Mouse (Mus musculus): ENCODE measurements around the gene P2ry2. TPM values are rescaled to one million over a fixed set of nuclear protein-coding genes. Genes with fewer than 3 reads are reported as not detected.

The P2ry2 gene
- total RNA-seq (2017): 7.8 and 8.8 TPM in 2 replicates

DNA sequence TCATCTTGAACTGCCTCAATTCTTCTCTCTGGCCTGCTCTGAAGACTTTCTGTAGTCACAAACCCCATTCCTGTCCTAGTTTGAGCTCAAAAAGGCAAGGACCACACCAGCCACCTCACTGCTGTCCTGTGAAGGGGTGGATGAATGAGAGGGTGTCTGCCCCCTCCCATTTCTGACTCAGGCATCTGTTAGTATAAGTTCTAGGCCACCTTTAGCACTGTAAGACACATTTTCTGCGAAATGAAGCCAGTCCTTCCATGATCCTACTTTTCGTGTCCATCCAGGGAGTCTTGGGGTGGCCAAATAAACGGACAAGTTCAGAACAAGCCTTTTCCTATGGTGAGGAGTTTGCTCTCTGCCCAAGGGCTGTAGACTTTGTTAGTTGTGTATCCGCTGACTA, at the start of gene P2ry2:
Gene P2ry2 (minus strand): TSS at position 326 of the 400 bp plus-strand sequence.
- no peak for ATAC-seq (replicated peaks; ENCODE audit: low read depth, poor library complexity, severe bottlenecking)

DNA sequence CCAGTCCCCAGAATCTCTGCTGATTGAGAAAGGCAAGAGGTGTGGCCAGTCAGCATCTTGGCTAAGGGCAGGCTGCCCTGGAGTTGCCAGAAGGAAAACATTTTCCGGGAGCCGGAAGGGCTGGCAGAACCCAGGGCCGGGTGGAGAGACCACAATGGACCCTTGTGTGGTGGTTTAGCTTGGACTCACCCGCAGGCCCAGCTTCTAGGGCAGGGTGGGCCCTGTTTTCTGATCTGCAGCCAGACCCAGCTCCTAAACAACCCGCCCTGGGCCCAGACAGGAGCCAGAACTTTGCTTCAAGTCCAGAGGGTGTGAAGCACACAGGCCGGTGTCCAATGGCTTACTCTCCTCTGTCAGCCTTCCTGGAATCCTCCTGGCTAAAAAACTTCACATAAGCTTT, 49.6 kb upstream of the P2ry2 start:
- no peak for ATAC-seq (replicated peaks; ENCODE audit: low read depth, poor library complexity, severe bottlenecking)

DNA sequence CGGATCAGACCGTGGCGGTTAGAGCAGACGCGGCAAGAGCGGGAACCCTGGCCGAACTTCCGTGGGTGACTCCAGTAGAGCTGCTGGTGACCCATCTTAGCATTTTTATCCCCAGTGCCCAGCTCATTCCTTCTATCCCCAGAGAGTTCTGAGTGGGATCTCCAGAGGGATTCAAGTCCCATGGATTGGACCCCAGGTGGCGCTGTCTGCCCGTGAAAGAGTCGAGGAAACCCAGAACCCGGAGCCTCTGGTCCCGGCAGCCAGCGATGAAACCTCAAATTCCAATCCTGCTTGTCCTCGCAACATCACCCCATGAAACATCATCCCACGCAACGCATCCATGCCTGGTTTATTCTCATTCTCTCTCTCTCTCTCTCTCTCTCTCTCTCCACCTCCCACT, 48.7 kb upstream of the P2ry2 start:
- peak; percentile 53 for ATAC-seq (replicated peaks; ENCODE audit: low read depth, poor library complexity, severe bottlenecking)

DNA sequence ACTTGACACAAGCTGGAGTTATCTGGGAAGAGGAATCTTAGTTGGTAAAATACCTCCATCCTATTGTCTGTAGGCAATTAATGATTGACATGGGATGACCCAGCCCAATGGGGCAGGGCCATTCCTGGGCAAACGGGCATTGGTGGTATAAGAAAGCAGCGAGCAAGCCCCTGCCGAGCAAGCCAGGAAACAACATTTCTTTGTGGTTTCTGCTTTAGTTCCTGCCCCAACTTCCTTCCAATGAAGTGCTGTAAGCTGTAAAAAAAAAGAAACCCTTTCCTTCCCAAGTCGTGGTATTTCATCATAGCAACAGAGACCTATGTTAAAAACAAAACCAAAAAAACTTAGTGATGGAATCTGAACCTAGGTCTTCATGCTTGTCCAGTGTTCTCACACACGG, 47.8 kb upstream of the P2ry2 start:
- peak; percentile 79 for ATAC-seq (replicated peaks; ENCODE audit: low read depth, poor library complexity, severe bottlenecking)

DNA sequence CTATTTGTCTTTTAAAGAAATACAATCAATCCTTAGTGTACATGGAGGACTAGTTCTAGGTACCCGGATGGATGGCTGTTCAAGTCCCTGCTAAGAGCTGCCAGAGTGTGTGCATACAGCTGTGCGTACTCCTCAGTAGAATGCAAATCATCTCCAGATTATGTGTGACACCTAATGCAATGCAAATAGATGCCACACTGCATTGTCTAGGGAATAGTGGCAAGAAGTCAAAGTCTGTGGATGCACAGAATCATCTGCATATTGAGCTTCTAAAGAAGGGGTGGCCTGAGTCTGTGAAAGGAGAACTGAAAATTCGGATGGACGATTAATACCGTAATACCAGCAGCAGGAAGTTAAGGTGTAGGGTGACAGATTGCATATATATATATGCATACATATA, 46.5 kb upstream of the P2ry2 start:
- no peak for ATAC-seq (replicated peaks; ENCODE audit: low read depth, poor library complexity, severe bottlenecking)

DNA sequence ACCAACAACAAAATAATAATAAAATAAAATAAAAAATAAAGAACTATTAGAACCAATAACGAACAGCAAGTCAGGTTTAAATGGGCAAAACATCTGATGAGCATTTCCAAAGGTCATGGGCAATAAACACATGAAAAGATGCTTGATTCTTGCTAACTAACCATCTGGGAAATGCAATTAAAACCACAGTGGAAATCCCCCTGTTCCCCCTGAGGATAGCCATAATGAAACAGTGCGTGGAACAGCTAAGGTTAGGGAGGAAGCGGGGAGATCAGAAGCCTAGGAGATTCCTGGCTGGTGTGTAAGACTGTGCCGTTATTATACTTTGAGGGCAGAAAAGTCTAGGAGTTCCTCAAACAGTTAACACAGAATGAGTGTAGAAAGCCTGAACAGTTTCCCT, 44.6 kb upstream of the P2ry2 start:
- ATAC-seq (replicated peaks; ENCODE audit: low read depth, poor library complexity, severe bottlenecking): no peak

DNA sequence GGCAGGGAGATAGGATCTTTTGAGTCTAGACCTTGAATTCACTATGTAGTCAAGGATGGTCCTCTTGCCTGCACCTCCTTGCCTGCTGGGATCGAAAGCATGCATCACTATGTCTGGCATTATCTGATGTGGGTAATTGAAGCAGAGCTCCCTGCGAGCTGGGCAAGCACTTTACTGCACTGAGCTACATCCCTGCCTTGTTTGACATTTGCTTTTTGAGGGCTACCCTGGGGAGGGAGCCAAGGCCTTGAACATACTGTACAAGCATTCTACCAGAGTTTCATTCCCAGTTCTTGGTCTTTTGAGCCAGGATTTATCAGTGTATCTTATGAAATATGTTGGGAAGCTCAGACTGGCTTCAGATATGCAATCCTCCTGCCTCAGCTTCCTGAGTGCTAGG, 40.5 kb upstream of the P2ry2 start:
- no peak for ATAC-seq (replicated peaks; ENCODE audit: low read depth, poor library complexity, severe bottlenecking)

DNA sequence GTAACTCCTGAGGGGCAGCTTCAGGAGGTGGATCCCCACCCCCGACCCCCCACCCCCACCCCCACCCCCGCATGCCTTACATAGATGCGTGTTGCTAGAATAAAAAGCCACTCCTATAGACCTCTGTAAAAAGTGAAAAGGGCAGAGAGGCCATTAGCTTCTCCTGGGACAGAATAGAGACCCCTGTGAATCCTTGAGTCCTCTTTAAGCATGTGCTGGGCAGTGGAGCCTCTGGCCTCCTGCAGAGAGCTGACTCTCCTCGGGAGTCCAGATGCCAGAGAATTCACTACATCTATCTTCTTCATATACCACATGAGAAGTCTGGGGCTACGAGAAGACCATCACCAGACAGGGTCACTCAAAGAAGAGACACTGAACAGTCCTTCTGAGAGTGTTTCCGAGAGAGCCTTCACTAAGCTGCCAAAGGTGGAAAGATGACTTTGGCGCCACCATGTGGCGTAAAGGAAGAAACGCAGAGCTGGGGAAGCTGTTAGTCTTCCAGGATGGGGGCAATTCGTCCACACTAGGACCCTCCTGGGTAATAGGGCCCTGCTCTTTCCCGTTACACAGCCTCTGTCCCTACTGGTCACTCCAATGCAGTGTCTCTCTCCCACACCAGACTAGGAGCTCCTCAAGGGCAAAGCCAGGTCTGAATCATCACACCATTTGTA, 39.0 kb upstream of the P2ry2 start:
- peak; percentile 78 for ATAC-seq (replicated peaks; ENCODE audit: low read depth, poor library complexity, severe bottlenecking)

DNA sequence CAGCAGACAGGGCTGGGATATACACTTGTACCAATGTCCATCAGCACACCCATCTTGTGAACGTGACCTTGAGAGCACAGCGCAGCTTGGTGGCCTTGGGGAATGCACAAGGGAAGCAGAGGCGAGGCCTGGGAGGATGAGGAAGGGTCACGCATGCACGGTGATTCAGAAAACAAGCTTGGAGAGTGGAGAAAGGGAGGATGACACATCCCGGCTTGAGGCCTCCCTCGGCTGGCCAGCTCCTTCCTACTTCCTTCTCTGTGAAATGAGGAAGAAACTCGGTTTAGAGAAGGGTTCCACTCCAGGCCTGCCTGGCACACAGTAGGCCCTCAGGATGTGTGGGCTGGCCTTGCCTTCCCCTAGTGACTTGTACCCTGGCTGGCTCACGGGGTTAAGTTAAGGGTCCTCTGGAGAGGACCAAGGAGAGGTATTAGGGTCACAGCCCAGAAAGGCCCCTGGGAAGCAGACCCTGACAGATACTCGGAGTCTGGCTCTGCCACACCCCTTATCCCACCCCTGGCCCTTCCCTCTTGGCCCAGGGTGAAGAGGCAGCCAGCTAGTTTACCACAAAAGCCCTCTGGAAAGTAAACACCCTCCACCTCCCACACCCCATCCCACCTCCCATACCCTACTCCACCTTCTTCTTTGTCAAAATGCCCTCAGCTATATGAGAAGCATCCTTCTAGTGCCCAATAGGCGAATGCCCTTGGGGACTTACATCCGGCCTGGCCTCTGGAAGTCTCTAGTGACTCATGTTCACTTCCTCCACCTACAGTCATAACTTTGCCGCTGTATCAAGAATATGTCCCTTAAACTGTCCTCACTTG, 38.3 kb upstream of the P2ry2 start:
- ATAC-seq (replicated peaks; ENCODE audit: low read depth, poor library complexity, severe bottlenecking): peak; percentile 37

DNA sequence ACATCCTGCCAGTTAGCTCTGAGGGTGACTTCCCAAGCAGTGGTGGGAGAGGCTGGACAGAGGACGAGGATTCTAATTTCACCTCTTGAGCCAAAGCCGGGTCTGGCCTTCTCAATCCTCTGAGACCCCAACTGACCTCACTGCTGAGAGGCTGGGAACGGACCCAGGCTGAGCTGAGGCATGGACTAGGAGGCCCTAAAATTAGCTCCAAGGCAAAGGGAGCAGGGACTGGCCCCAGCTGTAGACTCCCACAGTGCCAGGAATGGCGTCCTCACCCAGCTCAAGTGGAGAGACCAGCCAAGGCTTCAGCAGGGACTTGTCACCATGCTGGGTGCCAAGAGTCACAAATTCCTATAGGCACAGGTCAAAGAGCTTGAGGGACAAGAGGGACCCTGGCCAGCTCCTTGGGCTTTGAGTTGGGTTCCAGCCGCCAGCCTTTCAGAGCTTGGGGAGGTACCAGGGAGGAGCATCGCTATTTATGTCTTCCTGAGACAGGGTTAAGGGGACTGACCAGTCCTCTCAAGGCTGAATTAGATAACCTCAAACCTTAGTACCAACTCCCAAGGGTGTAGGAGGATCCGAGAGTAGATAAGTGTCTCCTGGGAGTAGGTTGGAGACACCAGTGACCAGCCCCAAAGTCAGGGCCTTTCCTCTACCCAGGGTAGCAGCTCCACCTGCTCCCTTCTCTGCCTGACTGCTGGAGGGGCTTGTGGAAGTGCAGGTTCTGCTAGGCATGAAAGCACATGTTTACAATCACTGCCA, 36.8 kb upstream of the P2ry2 start:
- ATAC-seq (replicated peaks; ENCODE audit: low read depth, poor library complexity, severe bottlenecking): no peak

DNA sequence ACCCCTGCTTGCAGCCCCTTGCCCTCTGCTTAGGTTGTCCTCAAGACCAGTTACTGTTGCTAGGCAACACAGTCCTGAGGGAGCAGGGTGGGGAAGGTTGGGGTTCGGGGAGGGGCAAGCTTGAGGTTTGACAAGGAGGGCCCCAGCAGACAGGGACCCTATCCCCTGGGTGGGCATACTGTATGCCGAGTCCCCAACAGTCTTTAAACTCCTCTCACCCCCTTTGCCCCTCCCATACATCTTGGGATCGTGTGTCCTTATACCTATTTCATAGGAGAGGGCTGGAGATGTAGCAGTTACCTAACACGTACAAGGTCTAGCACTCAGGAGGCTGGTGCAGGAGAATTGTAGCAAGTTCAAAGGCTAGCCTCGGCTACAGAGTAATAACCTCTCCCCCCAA, 35.6 kb upstream of the P2ry2 start:
- no peak for ATAC-seq (replicated peaks; ENCODE audit: low read depth, poor library complexity, severe bottlenecking)

DNA sequence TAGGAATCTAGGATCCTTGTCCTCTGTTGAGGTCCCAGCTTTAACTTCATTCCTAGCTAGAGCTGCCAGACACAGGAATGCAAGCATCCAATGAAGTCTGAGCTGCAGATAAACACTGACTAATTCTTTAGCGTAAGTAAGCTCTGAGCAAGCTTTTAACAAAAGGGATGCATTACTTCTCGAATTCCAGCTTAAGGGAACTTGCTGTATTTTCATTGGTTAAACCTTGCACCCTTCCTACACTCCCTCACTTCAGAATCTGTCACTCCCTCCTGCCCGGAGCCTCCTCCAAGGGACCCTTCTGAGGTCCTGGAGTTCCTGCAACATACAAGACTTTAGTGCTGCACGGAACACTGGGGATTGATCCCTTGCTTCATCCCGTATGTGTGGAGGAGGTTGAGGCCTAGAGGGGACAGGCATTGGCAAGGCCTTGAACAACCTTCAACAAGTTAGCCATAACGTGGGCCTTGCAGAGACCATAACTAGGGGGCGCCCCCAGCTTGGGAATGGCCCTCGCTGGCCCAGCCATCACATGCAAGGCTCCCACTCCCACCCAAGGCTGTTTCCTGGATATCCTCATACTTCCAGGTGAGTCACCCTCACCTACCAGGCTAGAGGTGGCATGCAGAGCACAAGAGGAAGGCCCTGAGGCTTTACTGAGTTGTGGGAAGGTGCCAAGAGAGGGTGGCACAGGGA, 31.3 kb upstream of the P2ry2 start:
- no peak for ATAC-seq (replicated peaks; ENCODE audit: low read depth, poor library complexity, severe bottlenecking)

DNA sequence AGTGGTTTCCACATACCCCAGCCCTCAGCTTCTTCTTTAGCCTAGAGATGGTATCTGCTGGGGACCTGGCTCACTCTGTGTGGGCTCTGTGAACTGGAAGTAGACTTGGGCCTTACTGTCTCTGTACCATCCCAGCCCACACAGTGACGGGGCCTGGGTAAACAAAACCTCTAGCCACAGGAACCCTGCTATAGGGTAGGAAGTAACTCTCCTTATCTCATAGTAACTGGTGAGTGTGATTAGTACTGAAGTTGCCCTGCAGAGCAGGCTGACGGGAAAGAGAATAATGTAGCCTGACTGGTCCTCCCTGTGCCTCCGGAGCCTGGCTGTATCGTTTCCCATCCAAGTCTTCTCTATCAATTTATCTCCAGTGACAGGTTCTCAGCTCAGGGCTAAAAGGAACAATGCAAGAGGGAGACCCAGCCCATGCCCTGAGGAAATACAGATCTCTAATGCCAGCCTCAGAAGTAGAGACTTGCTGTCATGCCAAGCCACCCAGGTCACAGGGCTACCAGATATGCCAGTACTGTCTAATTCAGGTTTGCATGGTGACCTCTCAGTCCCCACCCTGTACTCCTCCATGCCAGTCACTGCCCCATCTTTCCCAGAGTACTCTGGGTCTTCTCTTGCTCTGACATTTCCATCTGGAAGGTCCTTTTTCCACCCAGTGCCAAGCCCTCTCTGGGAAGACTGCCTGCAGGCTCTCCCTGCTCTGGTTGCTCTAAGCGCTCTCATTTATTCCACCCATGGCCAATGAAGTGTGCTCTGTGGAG, 29.5 kb upstream of the P2ry2 start:
- peak; percentile 93 for ATAC-seq (replicated peaks; ENCODE audit: low read depth, poor library complexity, severe bottlenecking)

DNA sequence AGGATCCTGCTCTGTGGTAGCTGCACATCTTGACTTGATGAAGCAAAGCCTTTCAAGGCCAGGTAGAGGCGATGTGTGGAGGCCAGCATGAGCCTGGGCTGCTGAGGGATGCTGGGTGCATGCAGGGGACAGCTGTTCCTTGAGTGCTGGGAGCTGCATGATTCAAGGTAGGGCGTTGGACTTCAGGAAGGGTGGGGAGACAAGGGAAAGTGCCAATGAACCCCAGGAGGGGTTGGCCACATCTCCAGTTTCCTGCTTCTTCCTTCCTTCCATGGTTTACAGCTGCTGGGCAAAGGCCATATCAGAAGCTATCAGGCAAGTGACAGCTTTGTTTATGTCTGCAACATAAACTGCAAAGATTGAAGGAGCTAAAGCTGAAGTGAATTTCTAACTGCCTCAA, 28.9 kb upstream of the P2ry2 start:
- ATAC-seq (replicated peaks; ENCODE audit: low read depth, poor library complexity, severe bottlenecking): peak; percentile 19

DNA sequence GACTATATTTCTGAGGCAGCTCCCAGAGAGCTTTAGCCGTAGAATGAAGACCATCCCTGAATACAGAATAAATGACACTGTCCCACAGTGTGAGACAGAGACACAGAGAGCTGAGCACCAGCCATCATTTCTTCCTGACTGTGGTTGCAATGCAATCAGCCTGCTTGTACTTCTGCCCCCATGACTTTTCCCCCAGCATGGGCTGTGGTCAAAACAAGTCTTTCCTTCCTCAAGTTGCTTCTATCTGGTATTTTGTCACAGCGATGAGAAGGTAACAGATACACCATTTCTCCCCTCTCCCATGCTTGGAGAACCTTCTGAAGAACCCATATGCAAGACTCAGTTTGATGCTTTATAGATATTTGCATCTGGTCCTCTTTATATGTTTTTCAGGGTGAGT, 20.7 kb upstream of the P2ry2 start:
- ATAC-seq (replicated peaks; ENCODE audit: low read depth, poor library complexity, severe bottlenecking): 0 out of 2 replicates have a peak, but pooled peaks have one; percentile 9

DNA sequence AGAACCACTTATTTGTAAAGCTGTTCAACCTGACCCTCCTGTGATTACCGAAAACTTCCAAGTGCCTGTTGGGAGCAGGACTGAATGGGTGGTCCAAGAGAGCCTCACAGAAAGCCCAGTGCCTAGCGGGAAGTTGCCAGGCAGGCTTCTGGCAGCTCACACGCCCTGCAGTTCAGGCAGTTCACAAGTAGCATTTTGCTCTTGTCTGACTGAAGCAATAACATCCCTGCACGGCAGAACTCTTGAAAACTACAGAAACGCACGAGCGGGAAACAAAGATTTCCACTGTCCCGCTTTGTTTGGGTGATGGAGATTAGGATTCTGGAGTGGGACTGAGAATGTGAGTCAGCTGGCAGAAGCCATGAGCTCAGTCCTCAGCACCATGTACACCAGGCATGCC, 18.6 kb upstream of the P2ry2 start:
- ATAC-seq (replicated peaks; ENCODE audit: low read depth, poor library complexity, severe bottlenecking): no peak

DNA sequence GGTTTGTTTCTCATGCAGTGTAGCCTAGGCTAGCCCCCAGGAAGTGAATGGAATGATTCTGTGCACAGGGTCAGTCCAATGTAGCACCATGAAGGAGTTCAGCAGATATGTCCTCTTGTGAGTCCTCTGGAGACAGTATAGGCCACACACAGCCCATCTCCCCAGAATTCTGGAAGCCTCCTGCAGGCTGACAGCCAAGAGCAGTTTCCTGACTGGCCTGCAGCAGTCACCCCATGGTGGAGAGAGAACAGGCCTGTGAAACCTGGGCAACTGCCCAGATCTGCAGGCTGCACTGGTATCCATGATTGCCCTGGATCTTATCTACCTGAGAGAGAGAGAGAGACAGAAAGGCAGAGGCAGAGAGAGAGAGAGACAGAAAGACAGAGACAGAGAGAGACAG, 18.1 kb upstream of the P2ry2 start:
- no peak for ATAC-seq (replicated peaks; ENCODE audit: low read depth, poor library complexity, severe bottlenecking)

DNA sequence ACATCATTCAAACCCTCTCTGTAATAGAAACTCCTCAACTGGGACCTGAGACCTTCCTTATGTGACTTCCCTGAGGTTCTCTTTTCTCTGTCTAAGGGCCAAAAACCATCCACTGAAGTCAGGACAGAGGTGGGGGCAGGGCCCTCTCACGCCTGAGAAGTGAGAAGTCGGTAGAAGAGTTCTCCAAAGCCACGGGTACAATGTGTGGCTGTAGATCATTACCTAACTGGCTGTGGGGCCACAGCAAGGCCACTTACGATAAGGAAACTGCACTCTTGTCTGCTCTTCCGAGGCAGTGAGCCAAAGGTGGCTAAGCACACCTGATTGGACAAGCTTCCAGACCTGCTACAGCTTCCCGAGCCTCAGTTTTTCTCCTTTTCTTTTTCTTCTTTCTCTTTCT, 16.8 kb upstream of the P2ry2 start:
- ATAC-seq (replicated peaks; ENCODE audit: low read depth, poor library complexity, severe bottlenecking): peak; percentile 32

DNA sequence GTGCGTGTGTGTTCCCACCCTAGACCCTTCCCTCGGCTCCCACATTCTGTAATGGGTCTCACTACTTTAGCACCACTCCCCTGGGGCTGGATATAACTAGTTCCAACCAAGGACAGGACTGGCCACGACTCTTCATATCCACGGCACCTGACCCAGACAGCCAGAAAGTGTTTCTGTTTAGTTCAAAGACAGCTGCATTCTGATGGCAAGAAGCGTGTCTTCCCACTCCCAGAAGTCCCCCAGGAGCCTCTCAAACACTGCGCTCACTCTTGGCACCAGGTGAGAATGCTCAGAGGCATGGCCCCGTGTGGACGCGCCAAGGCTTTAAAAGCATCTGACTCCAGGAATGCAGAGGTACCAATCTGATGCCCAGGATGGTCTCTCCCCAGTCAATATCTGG, 16.3 kb upstream of the P2ry2 start:
- ATAC-seq (replicated peaks; ENCODE audit: low read depth, poor library complexity, severe bottlenecking): no peak

DNA sequence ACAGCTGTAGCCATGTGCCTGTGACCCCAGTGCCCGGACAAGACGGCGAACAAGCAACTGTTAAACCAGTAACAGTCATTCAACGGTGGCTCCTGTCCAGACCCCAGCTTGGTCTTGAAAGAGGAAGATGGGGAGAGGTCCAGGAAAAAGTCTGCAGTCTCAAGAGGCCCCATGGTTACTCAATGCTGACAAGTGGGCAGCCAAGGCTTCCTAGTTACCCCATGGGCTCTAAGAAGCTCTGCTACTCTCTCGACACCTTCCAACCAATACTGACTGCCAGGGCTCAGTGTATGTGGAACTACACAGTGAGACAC, 15.7 kb upstream of the P2ry2 start:
- peak; percentile 55 for ATAC-seq (replicated peaks; ENCODE audit: low read depth, poor library complexity, severe bottlenecking)
